Comparison of ENCODE assay signal across 16 mouse cellular contexts in genomic region chr7:92258701-92259100, GRCm38 (mm10).
DNase-seq lines count a peak whose midpoint lies in the region; ATAC-seq lines count a peak whose summit lies in the region.
"Had no signal": no experiment of that assay in that cellular context is flagged by ENCODE, and none has a peak within 500 bp of the region (broad histone marks: within the 10 kb centered on the region; RNA-seq: fewer than 3 reads in every experiment).

No protein-coding gene starts in this region.

- 53% methylated on average over 3 of the region's 3 CpGs for WGBS in intestine, embryonic 15.5 days

- H3K27ac ChIP-seq in intestine, embryonic 15.5 days, result no peak overlapping the region
- H3K27ac ChIP-seq: forebrain, embryonic 12.5 days; gastrocnemius, adult 2 months; liver, embryonic 15.5 days; midbrain, embryonic 13.5 days had no signal

- H3K9ac ChIP-seq in intestine, embryonic 15.5 days, result no peak overlapping the region
- H3K9ac ChIP-seq: forebrain, embryonic 12.5 days; liver, embryonic 15.5 days; midbrain, embryonic 13.5 days had no signal

- no peaks in the 10 kb centered on the region for H3K27me3 ChIP-seq in intestine, embryonic 15.5 days (replicated peaks)
- H3K27me3 ChIP-seq: forebrain, embryonic 12.5 days; liver, embryonic 15.5 days; midbrain, embryonic 13.5 days had no signal

- no peaks in the 10 kb centered on the region for H3K36me3 ChIP-seq in intestine, embryonic 15.5 days
- H3K36me3 ChIP-seq: forebrain, embryonic 12.5 days; liver, embryonic 15.5 days; midbrain, embryonic 13.5 days had no signal

- H3K4me3 ChIP-seq in intestine, embryonic 15.5 days (replicated peaks), result no peak overlapping the region
- H3K4me3 ChIP-seq: forebrain, embryonic 12.5 days; gastrocnemius, adult 2 months; liver, embryonic 15.5 days; midbrain, embryonic 13.5 days had no signal

- no peak overlapping the region for H3K4me2 ChIP-seq in intestine, embryonic 15.5 days (replicated peaks)
- H3K4me2 ChIP-seq: forebrain, embryonic 12.5 days; liver, embryonic 15.5 days; midbrain, embryonic 13.5 days had no signal

- DNase-seq in 3T3-L1 (ENCODE audit: low read depth, low spot score), result peak; percentile 23
- peak; percentile 83 for DNase-seq in adrenal gland, adult 2 months
- peak; percentile 12 for DNase-seq in kidney, postnatal 10 days
- DNase-seq in spleen, adult 12 weeks (ENCODE audit: low spot score), result no peak
- no peak for DNase-seq in T-cell, adult 2 months (ENCODE audit: low spot score)
- DNase-seq in urinary bladder, postnatal 4 days (ENCODE audit: low spot score in 2 of 2), result no peak
- no peak for DNase-seq in layer of hippocampus, postnatal 25 days (ENCODE audit: extremely low spot score in 1 of 2, low spot score in 1 of 2)
- DNase-seq: gastrocnemius, adult 2 months; heart, postnatal 14 days; lung, postnatal 36 days; spleen, adult 18-20 months had no signal

- no peaks in the 10 kb centered on the region for H3K4me1 ChIP-seq in intestine, embryonic 15.5 days (replicated peaks)
- H3K4me1 ChIP-seq: forebrain, embryonic 12.5 days; liver, embryonic 15.5 days; midbrain, embryonic 13.5 days had no signal

- peak; percentile 92 for ATAC-seq in intestine, embryonic 15.5 days
- ATAC-seq: hindbrain, embryonic 16.5 days; midbrain, embryonic 13.5 days had no signal

- H3K9me3 ChIP-seq in intestine, embryonic 15.5 days, result no peaks in the 10 kb centered on the region
- H3K9me3 ChIP-seq: forebrain, embryonic 12.5 days; liver, embryonic 15.5 days; midbrain, embryonic 13.5 days had no signal

Comparison
In these comparisons a context has a peak if more than half of its experiments do, and no peak if none do; other contexts are left out.
1. DNase-seq: peak in 3T3-L1 (single experiment), adrenal gland, adult 2 months (single experiment) and kidney, postnatal 10 days (single experiment); none in spleen, adult 12 weeks (single experiment), T-cell, adult 2 months (single experiment), urinary bladder, postnatal 4 days (0 of 2) and layer of hippocampus, postnatal 25 days (0 of 2).